Mouse (Mus musculus) olfactory bulb, adult 2 months (tissue): Measurements from ENCODE around the gene Rcn1. TPM values are rescaled to one million over a fixed set of nuclear protein-coding genes. Genes with fewer than 3 reads are reported as not detected.

Experiments used
- H3K27ac ChIP-seq: fragments of 200-500 bp; 2 replicates; pipeline ENCODE4 v1.5.1; 2012; ENCODE audit warnings: low read depth, low read length; ENCODE audit not compliant: insufficient read depth
- H3K4me1 ChIP-seq: fragments of 200-500 bp; 2 replicates; pipeline ENCODE4 v1.6.1; 2012; ENCODE audit warnings: low read length; ENCODE audit not compliant: control insufficient read depth, insufficient read depth
- H3K4me3 ChIP-seq: fragments of 200-500 bp; 2 replicates; pipeline ENCODE4 v1.5.1; 2012; ENCODE audit warnings: mild to moderate bottlenecking, low read depth, low read length, moderate library complexity; ENCODE audit not compliant: insufficient read depth
- CTCF ChIP-seq: fragments of 200-500 bp; IDR thresholded peaks from 2 replicates; pipeline ENCODE4 v1.5.1; 2012; ENCODE audit warnings: low read depth, mild to moderate bottlenecking, low read length, moderate library complexity; ENCODE audit not compliant: insufficient read depth
- POLR2A ChIP-seq: fragments of 200-500 bp; IDR thresholded peaks from 2 replicates; pipeline ENCODE4 v1.6.1; 2012; ENCODE audit warnings: mild to moderate bottlenecking, low read depth, low read length, moderate library complexity; ENCODE audit not compliant: insufficient read depth
- WGBS: fragments of 180-500 bp; shearing (Covaris S2); methylation state at CpG from one replicate; pipeline ENCODE4 v1.1.7; 2018; 5-methylcytosine and 5-hydroxymethylcytosine counted together
- polyA plus RNA-seq: library from polyadenylated mRNA; stranded (reverse); fragments of >200 nt; gene quantifications from 2 replicates; pipeline ENCODE4 v1.2.4, GENCODE M21; 2012; ENCODE audit warnings: low replicate concordance; ENCODE audit not compliant: missing spikeins, insufficient read depth, insufficient read length

Rcn1 gene
- polyA plus RNA-seq, 1 experiment = 139 TPM

DNA sequence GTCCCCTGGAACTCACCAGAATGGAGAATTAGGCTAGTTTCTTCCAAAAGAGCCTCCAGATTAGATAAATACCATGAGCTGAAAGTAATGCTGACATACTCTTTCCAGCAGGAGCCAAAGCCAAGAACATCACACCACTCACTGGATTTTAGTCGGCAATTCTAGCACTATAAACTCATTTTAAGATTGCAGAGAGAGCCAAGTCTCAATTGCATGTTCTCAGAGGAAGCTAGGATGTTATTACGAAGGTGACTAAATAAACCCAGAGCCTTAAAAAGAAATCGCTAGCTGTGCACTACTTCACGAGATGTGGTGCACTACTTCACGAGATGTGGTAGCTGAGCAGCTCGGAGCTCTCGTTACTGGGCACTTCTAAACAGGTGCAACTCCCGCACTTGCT is 16.1 kb downstream of the Rcn1 start:
- H3K4me3 ChIP-seq = no peak overlapping the region
- no peak overlapping the region for H3K27ac ChIP-seq
- no peaks in the 10 kb centered on the region; the same call in none of the 2 replicates for H3K4me1 ChIP-seq
- no peak for TF ChIP-seq POLR2A
- no peak for TF ChIP-seq CTCF
- WGBS = 22% methylated on average over 8 of the region's 8 CpGs

DNA sequence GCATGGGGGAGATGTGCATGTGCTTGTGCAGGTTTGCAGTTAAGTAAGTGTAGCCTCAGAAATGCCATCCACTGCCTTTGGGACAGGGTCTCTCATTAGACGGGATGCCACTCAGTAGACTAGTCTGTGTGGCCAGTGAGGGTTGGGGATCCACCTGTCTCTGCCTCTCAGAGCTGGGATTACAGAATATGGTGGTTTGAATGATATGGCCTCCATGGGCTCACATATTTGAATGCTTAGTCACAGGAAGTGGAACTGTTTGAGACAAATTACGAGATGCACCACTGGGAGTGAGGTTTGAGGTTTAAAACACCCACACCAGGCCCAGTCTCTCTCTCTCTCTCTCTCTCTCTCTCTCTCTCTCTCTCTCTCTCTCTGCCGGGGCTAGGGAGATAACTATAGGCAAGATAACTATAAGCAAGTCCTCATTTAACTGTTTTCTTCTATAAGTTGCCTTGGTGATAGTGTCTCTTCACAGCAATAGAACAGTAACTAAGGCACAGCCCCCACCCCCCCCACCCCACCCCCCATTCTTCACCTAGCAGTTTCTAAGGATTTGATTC is 18.3 kb downstream of the Rcn1 start:
- Histone ChIP-seq H3K27ac (no peak overlapping the region), H3K4me1 (no peaks in the 10 kb centered on the region; the same call in none of the 2 replicates), H3K4me3 (no peak overlapping the region)
- TF ChIP-seq POLR2A = no peak
- TF ChIP-seq CTCF = no peak
- 70% methylated on average over 3 of the region's 3 CpGs for WGBS

GRCm38 (mm10) chr2:105379682-105380081 is 19.4 kb downstream of the Rcn1 start:
- Histone ChIP-seq H3K4me1 (no peaks in the 10 kb centered on the region; the same call in none of the 2 replicates), H3K4me3 (no peak overlapping the region), H3K27ac (no peak overlapping the region)
- TF ChIP-seq POLR2A (no peak), CTCF (no peak)
- WGBS = 93% methylated on average over 1 of the region's 1 CpGs

DNA sequence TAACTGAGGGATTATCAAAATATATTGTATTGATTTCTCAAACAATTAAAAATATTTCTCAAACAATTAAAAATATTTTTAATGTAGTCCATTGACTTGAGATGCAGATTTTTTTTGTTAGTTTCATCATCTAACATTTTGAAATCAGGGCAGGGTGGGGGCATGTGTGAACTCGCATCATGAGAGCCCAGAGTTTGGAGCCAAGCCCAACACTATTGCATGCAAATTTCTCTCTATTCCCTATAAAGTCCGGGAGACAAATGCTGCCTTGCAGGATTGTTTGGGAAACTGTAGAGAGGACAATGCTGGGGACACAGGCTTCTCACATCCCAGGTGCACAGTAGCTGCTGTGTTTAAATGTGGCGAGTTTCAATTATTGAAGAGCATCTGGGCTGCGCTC is 23.4 kb downstream of the Rcn1 start:
- no peak overlapping the region for H3K4me3 ChIP-seq
- WGBS = 75% methylated on average over 4 of the region's 4 CpGs
- no peak overlapping the region for H3K27ac ChIP-seq
- TF ChIP-seq POLR2A = no peak
- TF ChIP-seq CTCF = no peak
- H3K4me1 ChIP-seq = peaks cover under 1% of the 10 kb centered on the region; the same call in 1 of the 2 replicates

GRCm38 (mm10) chr2:105375261-105375660 is 23.9 kb downstream of the Rcn1 start:
- Histone ChIP-seq H3K4me1 (peaks cover 4% of the 10 kb centered on the region; the same call in 1 of the 2 replicates), H3K4me3 (no peak overlapping the region), H3K27ac (no peak overlapping the region)
- TF ChIP-seq CTCF (no peak), POLR2A (no peak)
- WGBS = 92% methylated on average over 7 of the region's 7 CpGs

GRCm38 (mm10) chr2:105373658-105374057 is 25.5 kb downstream of the Rcn1 start:
- peaks cover 5% of the 10 kb centered on the region; the same call in 1 of the 2 replicates for H3K4me1 ChIP-seq
- no peak overlapping the region for H3K4me3 ChIP-seq
- no peak overlapping the region for H3K27ac ChIP-seq
- WGBS = 90% methylated on average over 11 of the region's 11 CpGs
- TF ChIP-seq POLR2A (no peak), CTCF (no peak)

GRCm38 (mm10) chr2:105372727-105373126 is 26.4 kb downstream of the Rcn1 start:
- Histone ChIP-seq H3K27ac (no peak overlapping the region), H3K4me1 (peaks cover 5% of the 10 kb centered on the region; the same call in 1 of the 2 replicates), H3K4me3 (no peak overlapping the region)
- 94% methylated on average over 5 of the region's 5 CpGs for WGBS
- TF ChIP-seq CTCF (no peak), POLR2A (no peak)

DNA sequence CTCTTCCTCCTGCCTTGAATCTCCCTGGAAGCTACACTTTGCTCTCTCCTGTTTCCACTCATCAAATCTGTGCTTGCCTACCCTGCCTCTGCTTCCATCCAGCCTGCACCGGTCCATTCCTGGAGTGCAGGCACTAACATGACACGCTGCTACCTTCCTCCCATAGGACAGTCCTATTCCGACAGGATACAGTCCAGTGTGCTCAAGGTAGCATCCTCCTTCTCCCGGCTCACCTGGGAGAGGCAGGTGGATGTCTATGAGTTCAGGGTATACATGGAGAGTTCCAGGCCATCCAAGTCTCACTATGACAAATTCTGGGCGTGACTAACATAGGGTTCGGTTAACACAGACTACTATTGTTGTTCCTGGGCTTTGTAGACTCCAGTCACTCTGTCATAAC is 27.0 kb downstream of the Rcn1 start:
- Histone ChIP-seq H3K27ac (no peak overlapping the region), H3K4me3 (no peak overlapping the region), H3K4me1 (peaks cover 5% of the 10 kb centered on the region; the same call in 1 of the 2 replicates)
- 95% methylated on average over 6 of the region's 6 CpGs for WGBS
- TF ChIP-seq CTCF (no peak), POLR2A (no peak)

- TF ChIP-seq POLR2A = no peak
- no peak for TF ChIP-seq CTCF
- Histone ChIP-seq H3K4me3 (peak overlapping the region; percentile 10; the same call in 1 of the 2 replicates), H3K4me1 (peaks cover 5% of the 10 kb centered on the region; the same call in 1 of the 2 replicates), H3K27ac (no peak overlapping the region)
- WGBS = 35% methylated on average over 14 of the region's 14 CpGs
Measured at GRCm38 (mm10) chr2:105370698-105371097, 28.4 kb downstream of the Rcn1 start.

DNA sequence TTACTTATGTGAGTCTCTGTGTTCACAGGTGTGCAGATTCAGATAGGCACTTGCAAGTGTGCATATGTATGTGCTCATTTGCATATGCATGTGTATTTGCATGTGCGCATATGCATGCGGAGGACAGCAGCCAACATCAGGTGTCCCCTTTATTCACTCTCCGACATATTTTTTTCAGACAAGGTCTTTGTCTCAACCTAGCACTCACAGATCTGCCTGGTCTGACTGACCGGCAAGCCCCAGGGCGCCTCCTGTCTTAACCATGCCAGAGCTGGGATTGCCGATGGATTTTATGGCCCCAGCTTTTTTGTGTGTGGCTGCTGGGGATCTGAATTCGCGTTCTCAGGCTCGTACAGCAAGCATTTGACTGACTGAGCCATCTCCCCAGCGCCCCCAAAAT is 28.9 kb downstream of the Rcn1 start:
- Histone ChIP-seq H3K4me3 (no peak overlapping the region), H3K4me1 (peaks cover 5% of the 10 kb centered on the region; the same call in 1 of the 2 replicates), H3K27ac (no peak overlapping the region)
- WGBS = 35% methylated on average over 10 of the region's 10 CpGs
- no peak for TF ChIP-seq CTCF

- H3K4me1 ChIP-seq = peaks cover 5% of the 10 kb centered on the region; the same call in 1 of the 2 replicates
- 58% methylated on average over 4 of the region's 4 CpGs for WGBS
- TF ChIP-seq POLR2A = no peak
- TF ChIP-seq CTCF = no peak
- H3K4me3 ChIP-seq = no peak overlapping the region
- H3K27ac ChIP-seq = no peak overlapping the region
Measured at GRCm38 (mm10) chr2:105367623-105368022, 31.5 kb downstream of the Rcn1 start.
